Mouse (Mus musculus) monocyte, adult 2 months (primary cell): ENCODE results near the gene Prodh2.

Experiments used
- DNase-seq, 2 experiments: peaks; one replicate each; pipeline ENCODE4 v3.0.0; 2022; ENCODE audit warnings: low spot score in 2 of 2, low read depth in 1 of 2

Prodh2 gene

DNA sequence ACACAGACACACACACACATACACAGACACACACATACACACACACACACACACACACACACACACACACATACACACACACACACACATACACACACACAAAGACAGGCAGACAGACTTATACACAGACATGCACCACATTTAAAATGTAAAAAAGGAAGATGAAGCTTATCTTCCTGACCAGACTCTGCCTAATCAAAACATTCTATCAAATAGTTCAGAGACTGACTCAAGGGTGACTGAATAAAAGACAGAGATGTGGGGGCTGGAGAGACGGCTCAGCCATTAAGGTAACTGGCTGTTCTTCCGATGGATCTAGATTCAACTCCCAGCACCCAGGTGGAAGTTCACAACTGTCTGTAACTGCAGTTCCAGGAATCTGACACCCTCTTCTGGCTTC is 50.9 kb downstream of the Prodh2 start:
- DNase-seq, result no peak

DNA sequence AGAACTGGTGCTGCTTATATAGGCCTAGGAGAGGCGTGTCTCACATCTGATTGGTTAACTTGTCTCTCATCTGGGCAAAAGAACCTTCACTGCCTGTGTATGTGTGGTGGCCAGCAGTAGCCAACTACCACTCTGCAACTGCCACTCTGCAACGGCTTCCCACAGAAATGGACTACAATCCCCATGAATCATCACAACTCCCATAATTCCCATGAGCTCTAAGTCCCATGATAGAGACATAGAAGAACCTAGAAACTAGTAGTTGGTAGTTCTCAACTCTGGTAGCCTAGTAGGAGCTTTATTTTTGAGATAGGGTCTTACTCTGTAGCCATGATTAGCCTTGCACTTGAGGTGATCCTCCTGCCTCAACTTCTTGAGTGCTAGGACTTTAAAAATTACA is 56.5 kb downstream of the Prodh2 start:
- no peak for DNase-seq

- no peak for DNase-seq
Observed at GRCm38 (mm10) chr7:30550603-30551002, 57.2 kb downstream of the Prodh2 start.

DNA sequence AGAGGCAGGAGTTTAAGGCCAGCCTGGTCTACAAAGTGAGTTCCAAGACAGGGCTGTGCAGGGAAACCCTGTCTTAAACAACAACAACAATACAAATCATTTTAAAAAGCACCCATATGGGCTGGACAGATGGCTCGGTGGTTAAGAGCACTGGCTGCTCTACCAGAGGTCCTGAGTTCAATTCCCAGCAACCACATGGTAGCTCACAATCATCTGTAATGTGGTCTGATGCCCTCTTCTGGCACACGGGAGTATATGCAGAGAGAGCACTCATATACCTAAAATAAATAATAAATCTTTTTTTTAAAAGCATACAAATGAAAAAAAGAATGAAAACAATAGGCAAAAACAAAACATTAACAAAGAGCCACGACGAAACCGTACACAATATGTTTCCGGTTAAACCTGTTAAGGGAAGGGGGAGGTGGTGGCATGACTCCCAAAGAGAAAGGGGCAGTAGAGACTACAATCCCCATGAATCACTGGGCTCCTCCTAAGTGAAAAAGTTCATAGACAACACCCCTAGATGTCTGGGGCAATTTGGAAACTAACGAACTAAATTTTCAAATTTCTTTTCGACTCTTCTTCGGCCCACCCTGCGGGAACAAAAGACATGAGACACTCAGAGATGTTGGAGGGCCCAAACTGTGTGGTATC is 58.2 kb downstream of the Prodh2 start:
- DNase-seq, result peak in 1 of 2 experiments; percentile 41

- DNase-seq, result peak; percentile 85 to 88
Observed at GRCm38 (mm10) chr7:30552102-30553020, 58.9 kb downstream of the Prodh2 start, which contains the start of the genes Hspb6 and Proser3. Gene Hspb6, plus strand, starts transcription at chr7:30552178. Gene Proser3, minus strand, starts transcription at chr7:30552299.

DNA sequence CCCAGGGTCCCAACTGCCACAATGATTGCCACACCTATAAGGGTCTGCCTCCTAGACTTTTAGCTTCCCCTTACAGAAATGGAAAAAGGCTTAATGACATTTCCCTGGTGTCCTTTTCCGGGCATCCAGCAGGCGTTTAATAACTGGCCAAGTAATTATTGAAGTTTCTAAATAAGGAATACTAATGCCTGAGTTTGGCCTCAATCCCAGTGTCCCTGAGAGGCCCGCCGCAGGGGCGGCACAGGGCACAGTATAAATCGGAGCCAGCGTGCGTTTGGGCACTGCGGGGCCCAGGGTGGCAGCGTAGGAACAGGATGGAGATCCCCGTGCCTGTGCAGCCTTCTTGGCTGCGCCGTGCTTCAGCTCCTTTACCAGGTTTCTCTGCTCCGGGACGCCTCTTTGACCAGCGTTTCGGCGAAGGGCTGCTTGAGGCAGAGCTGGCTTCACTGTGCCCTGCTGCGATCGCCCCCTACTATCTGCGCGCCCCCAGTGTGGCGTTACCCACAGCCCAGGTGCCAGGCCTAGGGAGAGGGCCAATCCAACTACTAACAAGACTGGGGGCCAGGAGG is 59.7 kb downstream of the Prodh2 start:
- DNase-seq, result no peak

GRCm38 (mm10) chr7:30553810-30554584 is 60.6 kb downstream of the Prodh2 start:
- DNase-seq, result no peak

GRCm38 (mm10) chr7:30556894-30557536 is 63.6 kb downstream of the Prodh2 start:
- DNase-seq, result no peak

DNA sequence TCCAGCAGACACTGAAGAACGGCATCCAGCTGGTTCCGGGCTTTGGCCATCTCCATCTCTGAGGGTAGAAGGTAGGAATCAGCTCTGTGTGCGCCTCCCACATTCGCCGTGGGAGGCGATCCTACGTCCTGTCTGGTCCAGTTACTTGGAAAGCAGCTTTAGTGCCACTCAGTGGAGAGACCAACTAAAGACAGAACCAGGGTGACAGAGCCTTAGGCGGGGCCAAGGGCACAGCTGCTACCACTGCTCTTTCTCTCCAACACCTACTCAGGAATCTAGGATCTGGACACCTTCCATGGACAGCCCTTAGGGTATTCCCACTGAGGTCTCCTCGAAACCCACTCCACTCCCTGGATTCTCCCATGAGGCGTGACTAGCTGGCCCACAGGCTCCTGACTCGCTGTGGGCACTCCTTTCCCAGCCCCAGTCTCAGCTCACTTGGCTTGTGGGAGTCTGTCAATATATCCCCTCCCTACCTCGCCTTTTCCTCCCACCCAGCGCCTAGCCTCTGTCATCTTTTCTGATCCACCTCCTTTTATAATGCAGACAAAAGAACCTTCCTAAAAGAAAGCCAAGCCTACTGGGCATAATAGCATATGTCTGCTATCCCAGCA is 64.6 kb downstream of the Prodh2 start:
- no peak for DNase-seq

GRCm38 (mm10) chr7:30558656-30559442 is 65.4 kb downstream of the Prodh2 start:
- no peak for DNase-seq

GRCm38 (mm10) chr7:30559443-30559954 is 66.1 kb downstream of the Prodh2 start, which contains the start of gene Lin37:
Gene Lin37, minus strand, starts transcription at chr7:30559838.
- DNase-seq, result peak; percentile 77 to 81

DNA sequence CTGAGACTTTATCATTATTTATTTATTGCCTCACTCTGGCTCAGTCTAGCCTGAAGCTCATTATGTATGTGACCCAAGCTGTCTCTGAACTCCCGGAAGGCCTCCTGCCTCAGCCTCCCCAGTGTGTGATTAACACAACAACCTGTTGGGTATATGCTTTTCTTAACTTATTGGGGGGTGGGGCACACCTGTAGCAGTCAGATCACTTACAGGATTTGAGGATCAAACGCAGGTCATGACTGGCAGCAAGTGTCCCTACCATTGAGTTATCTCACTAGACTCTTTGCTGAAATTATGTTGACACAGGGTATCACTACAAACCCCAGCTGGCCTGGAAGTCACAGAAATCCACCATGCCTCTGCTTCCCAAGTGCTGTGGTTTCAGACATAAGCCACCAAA is 66.9 kb downstream of the Prodh2 start:
- no peak for DNase-seq

- no peak for DNase-seq
Observed at GRCm38 (mm10) chr7:30562526-30563116, 69.2 kb downstream of the Prodh2 start.
